Mouse (Mus musculus) ZHBTc4 (cell line): Measurements from ENCODE around the gene Oit1.

Source experiments
- DNase-seq: peaks from one replicate; pipeline ENCODE4 v3.0.0-alpha.2; 2011; ENCODE audit warnings: low read depth, low spot score

Oit1 gene

DNA sequence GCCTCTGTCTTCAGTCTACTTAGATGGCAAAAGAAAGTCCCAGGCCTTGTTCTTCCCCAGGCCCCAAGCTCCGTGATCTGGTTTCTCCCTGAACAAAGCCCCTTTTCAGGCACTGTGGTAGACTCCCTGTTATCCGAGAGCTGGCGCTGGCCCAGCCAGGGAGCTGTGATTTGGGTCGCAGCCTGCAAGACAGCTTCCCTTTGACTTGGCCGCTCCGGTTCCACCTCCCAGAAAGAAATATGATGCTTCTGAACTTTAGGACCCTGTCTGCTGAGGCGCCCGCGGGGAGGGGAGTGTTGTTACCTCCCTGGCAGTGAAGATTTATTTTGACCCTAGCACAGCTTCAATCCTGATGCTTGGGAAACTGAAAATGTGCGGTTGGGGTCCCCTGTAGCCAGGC is 42.6 kb downstream of the Oit1 start:
- DNase-seq, result no peak

DNA sequence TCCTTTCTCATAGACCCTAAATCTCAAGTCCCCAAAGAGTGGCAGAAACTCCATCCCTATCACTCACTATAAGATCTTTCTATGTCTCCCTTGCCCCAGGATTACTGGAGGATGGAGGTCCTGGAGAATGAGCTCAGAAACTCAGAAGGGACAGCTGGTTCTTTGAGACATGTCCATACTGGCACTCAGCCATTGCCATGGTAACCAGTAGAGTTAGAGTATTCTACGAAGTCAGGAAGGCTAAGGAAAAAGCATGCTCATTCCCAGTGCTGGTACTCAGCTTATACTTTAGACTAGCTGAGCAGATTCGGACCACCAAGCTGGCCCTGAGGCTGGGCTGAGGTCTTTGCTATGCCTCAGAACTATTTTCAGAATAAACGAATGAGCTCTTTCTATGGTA is 44.0 kb downstream of the Oit1 start:
- no peak for DNase-seq

DNA sequence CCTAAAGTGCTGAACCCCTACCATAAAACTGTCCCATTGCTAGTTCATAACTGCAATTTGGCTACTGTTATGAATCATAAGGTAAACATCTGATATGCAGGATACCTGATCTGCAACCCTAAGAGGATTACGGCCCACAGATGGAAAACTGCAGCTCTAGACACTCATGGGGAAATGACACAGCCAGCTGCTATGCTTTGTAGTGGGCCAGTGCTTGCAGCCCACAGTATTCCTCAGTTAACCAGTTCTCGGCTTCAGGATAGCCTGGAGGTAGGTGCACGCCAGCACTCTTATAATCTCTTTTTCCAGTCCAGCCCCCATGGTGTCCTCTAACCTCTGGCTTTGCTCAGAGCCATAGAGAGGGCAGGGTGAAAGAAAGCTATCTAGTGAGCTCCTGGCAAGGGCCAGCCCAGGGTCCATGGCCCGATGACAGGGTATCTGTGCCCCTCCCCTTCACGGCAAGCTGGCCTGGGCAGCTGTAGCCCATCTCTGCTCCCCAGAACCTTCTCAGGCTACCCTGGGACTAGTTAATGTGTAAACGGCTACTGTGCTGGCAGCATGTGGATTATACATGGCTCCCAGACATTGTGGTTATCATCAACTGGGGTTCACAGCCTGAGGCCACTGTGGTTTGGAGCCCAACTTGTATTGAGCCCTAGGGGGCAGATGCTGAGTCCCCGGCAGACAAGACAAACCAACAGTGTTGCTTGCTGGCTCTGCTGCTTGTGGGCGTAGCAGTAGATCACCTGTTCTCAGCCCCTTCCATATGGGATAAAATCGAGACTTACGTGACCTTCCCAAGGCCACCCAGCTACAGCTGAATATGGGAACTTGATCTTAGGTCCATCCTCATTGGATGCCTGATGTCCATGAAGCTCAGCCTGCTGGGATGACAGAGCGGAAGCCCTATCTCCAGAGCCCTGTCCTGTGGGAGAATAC is 46.0 kb downstream of the Oit1 start:
- DNase-seq, result no peak

DNA sequence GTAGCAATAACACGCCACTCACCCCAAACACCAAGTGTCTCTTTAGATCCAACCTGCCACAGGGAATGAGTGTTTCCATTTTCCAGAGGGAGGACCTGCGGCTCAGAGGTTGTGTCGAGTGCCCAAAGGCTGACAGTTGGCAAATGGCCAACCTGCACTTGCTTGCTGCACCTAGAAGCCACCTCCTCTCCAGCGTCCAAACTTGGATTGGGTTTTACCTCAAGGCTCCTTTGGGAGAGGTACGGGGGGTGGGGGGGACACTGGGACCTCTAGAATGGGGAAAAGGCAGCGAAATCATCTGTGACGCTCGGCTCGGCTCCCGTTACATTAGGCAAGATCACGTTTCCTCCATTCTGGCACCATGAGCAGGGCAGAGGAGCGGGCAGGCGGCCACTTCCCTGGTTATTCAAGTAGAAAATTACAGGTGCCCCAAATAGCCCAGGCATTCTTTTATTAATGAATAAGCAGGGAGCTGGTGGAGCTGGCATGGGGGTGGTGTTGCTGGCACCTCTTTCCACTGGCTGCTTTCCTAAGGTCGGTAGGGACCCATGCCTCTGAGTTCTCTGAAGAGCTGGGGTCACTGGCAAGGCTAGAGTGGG is 47.1 kb downstream of the Oit1 start:
- no peak for DNase-seq

DNA sequence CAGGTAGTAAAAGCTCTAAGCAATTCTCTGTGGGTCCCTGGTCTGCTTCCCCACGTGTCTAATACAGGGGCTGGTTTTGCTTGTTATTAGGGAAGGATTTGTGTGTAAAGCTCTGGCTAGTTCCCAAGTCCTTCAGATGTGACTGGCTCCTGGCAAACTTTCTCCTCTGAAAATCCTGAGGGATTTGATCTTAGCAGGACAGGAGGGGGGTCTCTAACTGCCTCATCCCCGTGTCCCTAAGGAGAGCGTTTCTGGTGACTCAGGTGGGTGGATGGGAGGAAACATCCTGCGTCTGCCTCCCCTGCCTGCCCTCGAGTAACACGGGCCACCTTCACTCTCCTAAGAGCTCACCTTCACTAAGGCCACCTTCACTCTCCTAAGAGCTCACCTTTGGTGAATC is 48.2 kb downstream of the Oit1 start:
- DNase-seq, result no peak

DNA sequence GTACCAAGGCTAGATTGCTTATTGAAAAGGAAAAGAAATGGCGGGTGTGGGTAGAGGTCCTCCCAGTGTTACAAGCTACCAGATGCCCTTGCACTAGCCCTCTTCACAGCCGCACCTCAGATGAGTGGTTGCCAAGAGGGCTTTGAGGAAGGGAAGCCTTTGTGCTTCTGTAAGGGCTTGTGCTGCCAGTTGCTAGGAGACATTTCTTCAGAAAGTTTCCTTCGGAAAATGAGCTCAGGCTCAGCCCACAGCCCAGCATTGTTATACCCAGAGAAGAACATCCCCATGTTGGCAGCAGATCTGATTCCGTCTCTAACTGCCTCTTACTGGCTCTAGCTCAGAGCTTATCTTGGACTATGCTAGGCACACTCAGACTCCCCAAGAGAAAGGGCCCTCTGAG is 49.0 kb downstream of the Oit1 start:
- DNase-seq, result peak; percentile 20

DNA sequence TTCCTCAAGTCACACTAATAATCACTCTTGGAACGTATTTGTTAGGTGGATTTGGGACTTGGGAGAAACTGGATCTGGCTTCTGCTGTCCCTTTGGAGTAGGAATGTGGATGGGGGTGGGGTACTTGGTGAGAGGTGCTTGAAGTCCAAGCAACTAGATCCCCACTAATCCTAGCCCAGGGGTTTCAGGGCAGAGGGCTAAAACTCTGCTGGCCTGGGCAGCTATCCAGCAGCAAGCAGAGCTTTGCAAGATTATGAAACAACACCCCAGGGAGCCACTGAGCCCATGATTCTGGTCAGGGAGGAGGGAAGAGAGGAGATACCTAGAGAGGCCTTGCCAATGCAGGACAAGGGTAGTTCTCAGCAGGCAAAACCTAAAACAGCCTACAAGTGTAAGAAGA is 51.2 kb downstream of the Oit1 start:
- DNase-seq, result no peak

DNA sequence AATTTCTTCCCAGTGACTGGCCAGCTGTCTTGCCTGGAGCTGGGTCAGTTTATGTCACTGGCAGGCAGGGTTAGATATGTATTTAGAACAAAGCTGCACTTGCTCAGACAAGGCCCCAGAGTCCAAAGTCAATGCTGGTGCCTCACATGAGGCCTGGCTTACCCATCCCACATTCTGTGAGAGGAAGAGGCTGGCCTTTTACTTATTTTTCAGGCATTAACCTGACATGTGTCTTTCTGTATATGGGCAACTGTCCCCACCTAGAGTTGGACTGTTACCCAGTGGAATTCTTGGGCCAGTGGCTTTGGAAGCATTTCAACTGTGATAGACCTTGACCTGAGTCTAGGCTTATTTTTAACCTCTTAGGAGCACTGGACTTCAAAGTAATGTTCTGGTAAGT is 51.6 kb downstream of the Oit1 start:
- DNase-seq, result no peak

DNA sequence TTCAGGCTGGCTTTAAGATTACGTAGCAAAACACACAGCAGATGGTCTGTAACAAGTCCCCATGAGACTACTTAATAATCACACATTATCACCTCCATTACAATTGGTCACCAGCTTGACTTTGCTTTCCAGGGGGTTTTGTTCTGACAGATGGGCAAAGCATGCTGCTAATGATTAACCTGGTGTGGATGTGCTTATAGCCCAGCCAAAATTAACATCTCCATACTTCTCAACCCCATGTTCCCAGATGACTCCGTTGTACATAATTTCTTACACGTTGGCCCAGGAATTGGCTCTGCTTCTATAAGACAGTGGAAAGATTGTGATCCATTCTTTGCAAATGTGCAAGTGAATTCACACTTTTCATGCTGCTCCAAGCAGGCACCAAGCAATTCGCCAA is 52.8 kb downstream of the Oit1 start:
- DNase-seq, result no peak

DNA sequence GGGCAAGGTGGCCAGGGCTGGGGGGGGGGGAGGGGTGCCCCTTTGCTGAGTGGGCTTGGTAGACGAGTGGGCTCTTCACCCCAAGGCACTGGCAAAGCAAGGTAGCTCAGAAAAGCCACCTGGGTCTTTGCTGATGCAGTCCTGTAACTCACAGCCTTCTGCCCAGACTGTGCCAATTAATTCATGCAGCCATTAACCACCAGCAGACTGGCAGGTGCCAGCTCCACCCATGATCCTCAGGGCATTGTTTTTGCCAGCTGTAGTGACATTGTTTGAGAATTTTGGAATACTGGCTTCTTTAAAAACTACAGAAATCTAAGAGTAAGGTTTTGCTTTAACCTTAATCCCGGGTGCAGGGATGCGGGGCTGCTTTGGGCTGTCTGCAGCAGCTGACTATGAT is 58.0 kb downstream of the Oit1 start:
- no peak for DNase-seq

DNA sequence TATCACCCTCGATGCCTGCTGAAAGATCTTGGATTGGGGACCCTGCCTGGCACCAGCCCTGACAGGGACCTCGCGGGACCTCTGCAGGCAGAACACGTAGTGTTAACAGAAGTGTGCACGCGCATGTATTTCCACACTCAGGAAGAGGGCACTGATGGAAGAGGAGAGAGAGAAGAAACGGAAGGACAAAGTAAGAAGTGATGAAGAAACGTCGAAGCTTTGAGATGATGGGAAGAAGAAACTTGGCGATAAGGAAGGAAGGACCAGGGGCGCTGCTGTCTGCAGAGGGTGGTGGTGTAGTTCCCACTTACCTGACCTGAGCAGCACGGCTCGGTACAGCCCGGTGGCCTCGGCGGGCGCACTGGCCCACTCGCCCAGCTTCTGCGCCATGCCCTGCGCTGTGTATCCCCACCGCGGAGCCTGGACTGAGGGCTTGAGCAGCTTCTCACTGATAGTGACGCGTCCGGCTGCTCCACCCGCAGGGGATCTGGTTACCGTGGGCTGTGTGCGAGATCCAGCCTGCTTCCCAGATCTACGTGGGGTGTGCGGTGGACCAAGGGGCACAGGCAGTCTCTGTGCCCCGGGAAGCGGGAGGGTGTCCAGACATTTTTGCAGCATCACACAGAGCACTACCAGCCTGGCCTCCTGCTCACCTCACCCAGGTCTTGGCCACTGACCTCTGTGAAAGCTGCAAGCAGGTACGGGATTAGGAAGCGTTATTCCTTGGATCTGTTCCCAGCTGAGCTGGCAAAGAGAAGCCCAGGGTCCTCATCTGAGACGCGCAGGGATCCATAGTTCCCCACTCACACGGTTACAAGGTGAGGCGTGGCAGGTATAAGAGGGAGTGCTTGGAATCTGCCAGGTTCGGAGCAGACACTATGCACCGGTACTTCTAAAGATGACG is 61.1 kb downstream of the Oit1 start, which contains the start of gene Fam107a:
Gene Fam107a, minus strand, starts transcription at position 830 of the 904 bp plus-strand sequence.
- DNase-seq, result peak; percentile 13

DNA sequence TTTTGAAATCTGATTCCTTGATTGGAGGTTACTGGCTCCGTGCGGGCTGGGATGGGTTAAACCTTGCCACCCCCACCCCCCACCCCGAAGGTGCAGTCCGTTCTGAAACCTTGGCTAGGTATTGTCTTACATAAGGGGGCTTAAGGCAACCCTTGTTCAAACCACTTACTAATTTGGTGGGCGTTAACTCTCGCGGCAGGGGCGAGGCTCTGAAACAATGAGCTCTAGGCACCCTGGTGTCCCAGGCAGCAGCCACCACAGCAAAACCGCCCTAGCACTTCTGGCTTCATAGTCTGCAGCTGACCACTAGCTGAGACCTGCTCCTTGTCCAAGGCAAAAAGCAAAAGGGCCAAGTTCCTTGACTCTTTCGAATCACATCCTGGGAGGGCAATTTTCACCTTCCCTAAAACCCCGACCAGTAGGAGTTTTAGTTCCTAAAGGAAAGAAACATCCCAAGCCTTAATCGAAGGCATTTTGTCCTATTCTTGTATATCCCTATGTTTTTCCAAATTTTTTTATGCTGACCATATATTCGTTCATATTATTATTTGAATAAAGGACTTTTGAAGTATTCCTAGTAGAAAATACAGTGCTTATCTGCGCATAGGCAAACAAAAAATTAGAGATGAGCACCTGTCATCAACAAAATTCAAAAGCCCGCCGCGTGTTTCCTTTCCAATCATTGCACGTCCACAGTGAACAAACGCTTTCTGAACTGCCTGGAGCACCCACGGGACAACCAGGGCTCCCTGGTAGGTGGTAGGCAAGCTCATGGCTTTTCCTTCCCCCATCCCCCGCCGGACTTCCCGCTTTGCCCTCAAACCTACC is 62.0 kb downstream of the Oit1 start:
- DNase-seq, result peak; percentile 70

DNA sequence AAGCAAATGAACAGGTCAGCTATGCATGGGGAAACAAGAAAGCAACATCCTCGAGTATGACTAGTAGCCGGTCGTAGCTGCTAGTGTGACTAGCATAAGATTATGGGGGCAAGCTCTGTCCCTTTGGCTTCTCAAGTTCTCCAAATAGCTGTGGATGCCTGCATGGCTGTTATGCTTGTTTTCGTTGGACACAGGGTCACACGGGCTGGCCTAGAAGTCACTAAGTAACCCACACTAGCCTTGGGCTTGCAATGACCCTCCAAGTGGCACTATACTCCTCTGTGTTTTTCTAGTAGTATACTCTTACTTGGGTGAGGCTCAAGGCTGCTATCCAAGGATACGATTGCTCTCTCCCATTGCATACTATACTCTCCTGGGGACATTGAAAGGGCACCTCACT is 63.4 kb downstream of the Oit1 start:
- no peak for DNase-seq

DNA sequence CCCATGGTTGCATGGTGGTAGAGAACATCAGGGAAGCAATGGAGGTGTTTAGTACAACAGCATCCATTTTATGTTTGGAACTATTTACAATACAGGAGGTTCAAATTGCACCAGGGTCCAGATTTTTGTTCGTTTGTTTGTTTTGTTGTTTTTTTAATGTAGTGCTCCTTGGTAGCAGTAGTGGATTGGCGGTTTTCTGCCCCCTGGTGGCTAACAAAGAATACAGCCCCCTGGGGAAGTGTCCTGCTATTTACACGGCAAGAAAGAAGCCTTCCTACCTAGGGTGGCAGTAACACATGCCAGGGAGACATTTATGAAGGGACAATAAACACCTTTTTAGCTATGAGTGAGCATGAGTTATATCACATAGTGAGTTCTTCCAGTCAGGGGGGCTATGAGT is 64.0 kb downstream of the Oit1 start:
- peak; percentile 68 for DNase-seq

DNA sequence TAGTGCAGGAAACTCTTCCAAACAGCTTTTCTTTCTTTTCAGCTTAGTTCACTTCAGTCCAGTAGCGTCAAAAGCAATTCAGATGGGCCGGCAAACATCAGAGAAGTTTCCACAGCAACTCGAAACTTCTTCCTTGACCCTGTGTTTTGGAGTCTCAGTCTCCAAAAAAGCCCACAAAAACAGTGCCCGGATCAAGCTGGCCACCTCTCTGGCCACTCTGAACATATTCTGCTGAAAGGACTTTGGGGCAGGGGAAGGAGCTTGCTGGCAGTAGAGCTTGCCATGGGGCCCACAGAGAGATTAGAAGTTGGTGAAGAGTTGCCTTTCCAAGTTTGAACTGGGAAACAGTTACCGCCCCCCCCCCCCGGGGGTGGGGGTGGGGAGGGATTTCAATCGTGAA is 64.7 kb downstream of the Oit1 start:
- no peak for DNase-seq

DNA sequence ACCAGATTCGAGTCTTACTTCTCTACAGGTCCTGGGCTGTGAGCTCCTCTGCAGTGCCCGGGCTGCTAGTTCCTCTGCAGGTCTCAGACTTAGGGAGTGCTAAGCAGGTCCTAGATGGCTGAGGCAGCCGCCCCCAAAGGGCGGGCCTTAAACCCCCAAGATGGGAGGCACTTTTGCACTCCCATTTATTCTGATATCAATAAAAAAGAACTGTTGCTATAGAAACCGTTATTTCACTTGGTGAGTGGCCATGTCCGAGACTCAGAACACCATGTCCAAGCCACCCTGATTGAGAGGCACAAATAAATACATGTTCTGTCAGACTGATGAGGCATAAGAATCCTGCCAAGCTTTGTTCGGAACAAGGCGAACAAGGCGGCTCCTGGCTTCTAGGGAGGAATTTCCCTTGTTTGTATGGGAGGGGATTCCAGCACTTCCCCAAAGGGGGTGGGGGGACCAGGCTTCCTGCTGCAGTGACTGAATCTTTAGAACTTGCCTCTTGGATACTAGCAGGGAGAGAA is 68.9 kb downstream of the Oit1 start:
- DNase-seq, result peak; percentile 16

DNA sequence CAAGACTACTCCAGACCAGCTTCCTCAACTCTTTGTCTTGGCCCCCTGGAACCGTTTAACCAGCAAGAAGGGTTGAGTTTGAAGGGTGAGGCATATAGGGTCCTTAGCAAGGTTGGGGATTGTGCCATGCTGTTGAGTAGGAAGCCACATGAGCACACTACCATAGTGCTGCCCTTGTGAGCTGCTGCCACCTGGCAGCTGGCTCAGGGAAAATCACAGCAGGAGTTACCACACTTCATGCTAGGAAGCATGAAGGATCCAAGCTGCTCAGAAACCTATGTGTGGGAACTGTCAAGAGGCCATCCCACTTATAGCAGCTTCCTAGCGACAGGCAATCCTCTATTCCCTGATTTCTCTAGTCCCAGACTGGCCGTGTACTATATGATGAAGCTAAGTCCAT is 69.9 kb downstream of the Oit1 start:
- no peak for DNase-seq

DNA sequence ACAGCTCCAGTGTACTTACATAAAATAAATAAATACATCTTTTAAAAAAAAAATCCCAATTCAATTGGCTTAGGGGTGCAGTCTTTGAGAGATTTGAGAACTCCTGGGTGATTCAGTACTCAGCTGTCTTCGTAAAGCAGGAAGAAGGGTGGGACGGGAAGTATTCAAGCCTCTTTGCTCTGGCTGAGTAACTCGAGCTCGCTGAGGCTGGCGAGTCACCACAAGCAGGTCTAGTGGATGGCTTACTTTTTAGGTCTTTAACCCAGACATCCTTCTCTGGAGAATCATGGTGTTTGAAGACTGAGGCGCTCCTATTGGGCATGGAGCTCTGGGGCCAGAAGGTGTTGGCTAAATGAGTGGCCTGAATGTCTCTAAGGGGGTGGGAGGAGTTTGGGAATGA is 71.7 kb downstream of the Oit1 start:
- DNase-seq, result no peak

DNA sequence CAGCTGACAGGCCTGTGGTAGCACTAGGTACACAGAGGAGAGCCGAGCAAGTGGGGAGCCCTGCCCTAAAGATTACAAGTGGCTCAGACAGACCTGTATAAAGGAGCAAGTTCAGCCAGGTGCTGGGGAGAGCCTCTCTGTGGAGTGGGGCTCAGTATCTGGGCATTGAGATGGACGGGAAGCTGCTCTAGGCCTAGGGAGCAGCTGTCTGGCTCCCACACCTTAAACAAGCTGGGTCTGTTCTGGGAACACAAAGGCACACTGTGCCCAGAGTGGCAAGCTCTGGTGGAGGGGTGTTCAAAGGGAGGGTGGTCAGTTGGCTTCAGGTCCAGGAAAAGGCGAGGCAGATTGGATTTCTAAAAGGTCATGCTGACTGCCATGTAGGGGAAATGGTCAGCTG is 73.5 kb downstream of the Oit1 start:
- DNase-seq, result no peak

DNA sequence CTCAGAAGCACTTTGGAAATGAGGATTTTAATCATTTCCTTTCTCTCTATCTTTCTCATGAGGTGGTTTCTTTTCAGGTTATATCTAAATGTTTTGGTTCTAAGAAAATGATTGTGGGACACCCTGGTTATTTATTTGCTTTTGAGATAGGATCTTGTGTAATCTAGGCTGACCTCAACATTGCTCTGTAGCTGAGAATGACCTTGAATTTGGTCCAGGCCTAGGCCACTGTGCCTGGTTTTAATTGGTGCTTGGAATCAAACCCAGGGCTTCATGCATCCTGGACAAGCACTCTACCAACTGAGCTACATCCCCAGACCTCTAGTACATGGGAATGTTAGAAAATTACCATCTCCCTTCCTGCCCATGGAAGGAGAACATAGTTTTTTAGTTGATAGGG is 74.5 kb downstream of the Oit1 start:
- DNase-seq, result no peak

DNA sequence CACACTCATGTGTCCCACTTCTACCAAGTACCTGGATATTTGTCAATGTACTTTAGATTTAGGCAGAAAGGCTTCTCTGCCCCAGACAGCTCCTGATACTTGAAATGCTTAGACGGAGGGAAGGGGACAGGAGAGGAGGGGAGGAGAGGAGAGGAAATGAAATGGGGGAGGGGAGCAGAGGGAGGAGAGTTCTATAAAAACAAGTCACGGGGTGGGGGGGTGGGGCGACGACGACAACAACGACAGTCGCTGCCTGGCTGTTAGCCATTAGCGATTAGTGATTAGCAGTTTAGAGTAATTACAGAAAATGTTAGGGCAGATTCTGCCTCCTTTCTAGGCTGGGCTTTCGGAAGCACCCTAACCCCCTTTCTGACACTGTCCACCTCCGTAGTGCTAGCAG is 75.9 kb downstream of the Oit1 start:
- no peak for DNase-seq
